Mouse (Mus musculus): ENCODE data around the gene Slc39a11. TPM values are rescaled to one million over a fixed set of nuclear protein-coding genes. Genes with fewer than 3 reads are reported as not detected.

The Slc39a11 gene
- polyA plus RNA-seq, 1 experiment from 2014 or later, result 38.5 TPM

DNA sequence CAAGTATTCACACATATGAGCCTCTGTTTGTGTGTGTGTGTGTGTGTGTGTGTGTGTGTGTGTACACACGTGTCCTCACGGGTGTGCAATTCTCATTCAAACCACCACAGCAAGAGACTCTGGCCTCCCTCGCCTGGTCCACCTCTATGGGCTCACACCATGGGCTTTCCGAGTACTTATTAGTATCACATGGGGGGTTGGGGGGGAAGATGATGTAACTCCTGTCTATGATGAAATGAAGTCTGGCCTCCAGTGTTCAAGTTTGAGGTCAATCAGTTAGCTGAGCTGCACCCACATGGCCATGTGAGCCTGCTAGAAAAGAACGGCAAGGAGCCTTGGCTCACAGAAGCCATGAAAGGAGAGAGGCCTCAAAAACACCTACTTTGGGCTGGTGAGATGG is 16.5 kb downstream of the Slc39a11 start:
- Histone ChIP-seq H3K9me3 (replicated peaks; ENCODE audit: control insufficient read depth, low read length, poor library complexity, severe bottlenecking) (no peaks in the 10 kb centered on the region), H3K4me2 (ENCODE audit: low read length) (no peak overlapping the region), H3K4me3 (ENCODE audit: low read depth, low read length) (no peak overlapping the region), H3K36me3 (ENCODE audit: control insufficient read depth, insufficient read depth, low read length) (no peaks in the 10 kb centered on the region), H3K4me1 (ENCODE audit: control insufficient read depth, insufficient read depth, low read length) (no peaks in the 10 kb centered on the region), H3K27ac (ENCODE audit: low read length) (no peak overlapping the region), H3K27me3 (ENCODE audit: control insufficient read depth, insufficient read depth, low read depth, low read length) (no peaks in the 10 kb centered on the region), H3K9ac (ENCODE audit: low read depth, low read length) (no peak overlapping the region)
- WGBS, result 84% methylated on average over 5 of the region's 5 CpGs
- ATAC-seq, result no peak

DNA sequence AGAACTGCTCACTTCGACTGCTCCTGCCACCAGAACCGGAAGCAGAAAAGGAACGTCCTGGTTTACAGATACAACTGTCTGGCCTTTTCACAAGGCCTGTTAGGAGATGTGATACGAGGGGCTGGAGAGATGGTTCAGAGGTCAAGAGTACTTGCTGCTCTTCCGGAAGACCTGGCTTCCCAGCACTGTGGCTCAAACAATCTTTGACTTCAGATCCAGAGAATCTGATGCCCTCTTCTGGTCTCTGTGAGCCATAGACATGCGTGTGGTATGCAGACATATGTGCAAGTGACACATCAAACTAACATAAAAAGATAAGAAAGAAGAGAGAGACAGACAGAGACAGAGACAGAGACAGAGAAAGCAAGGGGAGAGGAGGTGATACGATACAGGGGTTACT is 17.6 kb downstream of the Slc39a11 start:
- WGBS, result 81% methylated on average over 7 of the region's 7 CpGs
- ATAC-seq, result no peak
- no peaks in the 10 kb centered on the region for H3K4me1 ChIP-seq (ENCODE audit: control insufficient read depth, insufficient read depth, low read length)
- H3K4me2 ChIP-seq (ENCODE audit: low read length), result no peak overlapping the region
- H3K9me3 ChIP-seq (replicated peaks; ENCODE audit: control insufficient read depth, low read length, poor library complexity, severe bottlenecking), result no peaks in the 10 kb centered on the region
- no peaks in the 10 kb centered on the region for H3K36me3 ChIP-seq (ENCODE audit: control insufficient read depth, insufficient read depth, low read length)
- H3K27me3 ChIP-seq (ENCODE audit: control insufficient read depth, insufficient read depth, low read depth, low read length), result no peaks in the 10 kb centered on the region
- no peak overlapping the region for H3K27ac ChIP-seq (ENCODE audit: low read length)
- no peak overlapping the region for H3K4me3 ChIP-seq (ENCODE audit: low read depth, low read length)
- H3K9ac ChIP-seq (ENCODE audit: low read depth, low read length), result no peak overlapping the region

DNA sequence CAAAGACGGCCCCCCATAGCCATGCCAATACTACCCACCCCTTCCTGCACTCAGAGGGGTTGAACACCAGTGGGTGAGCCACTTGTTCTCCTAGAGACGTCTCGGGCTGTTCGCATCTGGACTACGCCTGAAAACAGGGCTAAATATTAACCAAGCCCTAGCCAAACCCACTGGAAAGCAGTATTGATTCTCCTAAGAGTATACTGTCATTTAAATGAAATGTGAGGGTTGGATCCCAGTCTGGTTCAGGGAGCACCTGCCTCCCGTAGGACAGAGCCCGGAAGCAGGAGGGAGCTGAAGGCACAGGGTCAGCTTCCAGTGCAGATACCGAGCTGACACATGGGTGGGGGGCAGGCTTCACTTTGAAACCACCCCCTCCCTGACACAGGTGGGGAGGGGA is 18.0 kb downstream of the Slc39a11 start:
- ATAC-seq, result no peak
- H3K27ac ChIP-seq (ENCODE audit: low read length), result no peak overlapping the region
- H3K4me2 ChIP-seq (ENCODE audit: low read length), result no peak overlapping the region
- H3K36me3 ChIP-seq (ENCODE audit: control insufficient read depth, insufficient read depth, low read length), result no peaks in the 10 kb centered on the region
- H3K9ac ChIP-seq (ENCODE audit: low read depth, low read length), result no peak overlapping the region
- no peak overlapping the region for H3K4me3 ChIP-seq (ENCODE audit: low read depth, low read length)
- no peaks in the 10 kb centered on the region for H3K27me3 ChIP-seq (ENCODE audit: control insufficient read depth, insufficient read depth, low read depth, low read length)
- H3K9me3 ChIP-seq (replicated peaks; ENCODE audit: control insufficient read depth, low read length, poor library complexity, severe bottlenecking), result no peaks in the 10 kb centered on the region
- 81% methylated on average over 8 of the region's 8 CpGs for WGBS
- no peaks in the 10 kb centered on the region for H3K4me1 ChIP-seq (ENCODE audit: control insufficient read depth, insufficient read depth, low read length)

DNA sequence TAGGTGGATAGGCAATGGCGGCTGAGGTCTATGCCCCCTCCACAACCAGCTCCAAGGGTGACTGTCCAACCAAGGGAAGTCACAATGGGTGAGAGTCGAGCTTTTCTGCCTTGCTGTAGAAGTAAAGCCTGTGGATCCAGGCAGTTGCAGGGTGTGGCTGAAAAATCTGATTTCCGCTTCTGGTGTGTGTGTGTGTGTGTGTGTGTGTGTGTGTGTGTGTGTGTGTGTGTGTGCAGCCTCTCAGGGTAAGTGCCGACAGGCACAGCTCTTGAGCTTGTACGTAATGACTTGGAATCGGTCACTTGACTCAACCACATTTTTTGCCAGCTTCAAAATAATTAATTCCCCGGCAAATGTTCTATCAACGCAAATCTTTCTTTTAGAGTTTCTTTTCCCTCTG is 18.6 kb downstream of the Slc39a11 start:
- Histone ChIP-seq H3K4me1 (ENCODE audit: control insufficient read depth, insufficient read depth, low read length) (no peaks in the 10 kb centered on the region), H3K27ac (ENCODE audit: low read length) (no peak overlapping the region), H3K9ac (ENCODE audit: low read depth, low read length) (no peak overlapping the region), H3K9me3 (replicated peaks; ENCODE audit: control insufficient read depth, low read length, poor library complexity, severe bottlenecking) (no peaks in the 10 kb centered on the region), H3K4me3 (ENCODE audit: low read depth, low read length) (no peak overlapping the region), H3K27me3 (ENCODE audit: control insufficient read depth, insufficient read depth, low read depth, low read length) (no peaks in the 10 kb centered on the region), H3K36me3 (ENCODE audit: control insufficient read depth, insufficient read depth, low read length) (no peaks in the 10 kb centered on the region), H3K4me2 (ENCODE audit: low read length) (no peak overlapping the region)
- no peak for ATAC-seq
- WGBS, result 82% methylated on average over 8 of the region's 8 CpGs

DNA sequence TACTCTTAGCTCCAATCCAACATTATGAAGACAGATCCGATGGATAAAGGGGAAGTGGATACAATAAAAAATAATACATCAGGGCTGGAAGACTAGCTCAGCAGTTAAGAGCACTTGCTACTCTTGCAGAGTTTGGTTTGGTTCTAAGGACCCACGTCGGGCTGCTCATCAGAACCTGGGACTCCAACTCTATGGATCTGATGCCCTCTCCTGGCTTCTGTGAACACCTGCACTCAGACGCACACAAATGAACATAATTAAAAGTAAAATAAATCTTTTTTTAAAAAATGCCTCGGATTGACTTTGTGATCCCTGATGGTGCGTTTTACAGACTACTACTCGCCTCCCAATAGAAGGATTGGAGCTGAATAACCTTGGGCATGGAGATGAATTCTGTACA is 19.2 kb downstream of the Slc39a11 start:
- Histone ChIP-seq H3K27ac (ENCODE audit: low read length) (no peak overlapping the region), H3K27me3 (ENCODE audit: control insufficient read depth, insufficient read depth, low read depth, low read length) (no peaks in the 10 kb centered on the region), H3K4me3 (ENCODE audit: low read depth, low read length) (no peak overlapping the region), H3K9me3 (replicated peaks; ENCODE audit: control insufficient read depth, low read length, poor library complexity, severe bottlenecking) (no peaks in the 10 kb centered on the region), H3K4me2 (ENCODE audit: low read length) (no peak overlapping the region), H3K4me1 (ENCODE audit: control insufficient read depth, insufficient read depth, low read length) (no peaks in the 10 kb centered on the region), H3K9ac (ENCODE audit: low read depth, low read length) (no peak overlapping the region), H3K36me3 (ENCODE audit: control insufficient read depth, insufficient read depth, low read length) (no peaks in the 10 kb centered on the region)
- ATAC-seq, result no peak
- 62% methylated on average over 7 of the region's 7 CpGs for WGBS

DNA sequence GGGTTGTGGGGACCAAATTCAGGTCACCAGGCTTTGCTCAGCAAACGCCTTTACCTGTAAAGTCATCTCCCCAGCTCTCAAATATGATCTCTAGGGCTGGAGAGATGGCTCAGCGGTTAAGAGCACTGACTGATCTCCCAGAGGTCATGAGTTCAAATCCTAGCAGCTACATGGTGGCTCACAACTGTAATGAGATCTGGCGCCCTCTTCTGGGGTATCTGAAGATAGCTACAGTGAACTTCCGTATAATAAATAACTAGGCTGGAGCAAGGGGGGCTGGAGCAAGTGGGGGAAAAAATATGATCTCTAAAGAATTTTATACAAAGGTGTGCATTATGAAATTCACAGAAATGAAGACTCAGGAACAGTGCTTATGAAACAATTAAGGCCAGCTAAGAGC is 22.1 kb downstream of the Slc39a11 start:
- Histone ChIP-seq H3K27ac (ENCODE audit: low read length) (no peak overlapping the region), H3K9ac (ENCODE audit: low read depth, low read length) (no peak overlapping the region), H3K9me3 (replicated peaks; ENCODE audit: control insufficient read depth, low read length, poor library complexity, severe bottlenecking) (no peaks in the 10 kb centered on the region), H3K36me3 (ENCODE audit: control insufficient read depth, insufficient read depth, low read length) (peaks cover 9% of the 10 kb centered on the region), H3K27me3 (ENCODE audit: control insufficient read depth, insufficient read depth, low read depth, low read length) (no peaks in the 10 kb centered on the region), H3K4me3 (ENCODE audit: low read depth, low read length) (no peak overlapping the region), H3K4me2 (ENCODE audit: low read length) (no peak overlapping the region), H3K4me1 (ENCODE audit: control insufficient read depth, insufficient read depth, low read length) (no peaks in the 10 kb centered on the region)
- no peak for ATAC-seq
- 48% methylated on average over 4 of the region's 4 CpGs for WGBS

DNA sequence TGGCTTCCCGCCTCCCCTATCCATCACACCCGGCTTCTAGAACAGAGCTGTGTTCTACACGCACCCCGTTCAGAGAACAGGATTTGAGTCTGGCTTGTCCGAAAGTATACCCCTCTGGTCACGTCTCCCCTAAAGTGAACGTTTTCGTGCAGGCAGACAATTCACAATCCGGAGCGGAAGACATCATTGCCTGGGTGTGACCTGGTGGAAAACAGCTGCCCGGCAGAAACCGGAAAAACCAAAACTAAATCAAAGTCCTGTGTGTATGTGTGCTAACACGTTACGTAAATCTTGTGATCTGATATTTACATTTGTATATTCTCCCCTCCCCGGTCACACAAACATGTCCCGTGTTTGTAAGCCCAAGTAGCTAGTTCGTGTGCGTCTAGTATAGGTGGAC is 24.4 kb downstream of the Slc39a11 start:
- 96% methylated on average over 18 of the region's 18 CpGs for WGBS
- no peak for ATAC-seq

DNA sequence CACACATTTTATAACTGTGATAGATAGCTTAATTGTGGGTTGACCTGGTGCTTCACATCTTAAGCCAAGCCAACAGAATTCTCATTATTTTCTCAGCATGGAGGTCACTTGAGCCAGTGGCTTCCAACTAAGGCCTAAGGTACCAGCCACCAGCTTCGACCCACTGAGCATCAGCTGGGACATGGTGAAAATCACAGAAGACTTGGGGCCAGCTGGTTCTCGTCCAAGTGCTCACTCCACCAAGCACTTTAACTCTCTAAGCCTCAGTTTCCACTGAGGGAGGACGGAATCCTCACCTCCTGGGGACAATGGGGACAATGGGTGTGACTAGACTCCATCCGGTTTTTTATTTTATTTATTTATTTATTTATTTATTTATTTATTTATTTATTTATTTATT is 27.9 kb downstream of the Slc39a11 start:
- WGBS, result 89% methylated on average over 4 of the region's 4 CpGs
- no peak overlapping the region for H3K9ac ChIP-seq (ENCODE audit: low read depth, low read length)
- H3K4me3 ChIP-seq (ENCODE audit: low read depth, low read length), result no peak overlapping the region
- peaks cover 9% of the 10 kb centered on the region for H3K36me3 ChIP-seq (ENCODE audit: control insufficient read depth, insufficient read depth, low read length)
- H3K9me3 ChIP-seq (replicated peaks; ENCODE audit: control insufficient read depth, low read length, poor library complexity, severe bottlenecking), result no peaks in the 10 kb centered on the region
- H3K4me1 ChIP-seq (ENCODE audit: control insufficient read depth, insufficient read depth, low read length), result peaks cover 25% of the 10 kb centered on the region
- H3K27ac ChIP-seq (ENCODE audit: low read length), result no peak overlapping the region
- ATAC-seq, result no peak
- peaks cover 16% of the 10 kb centered on the region for H3K27me3 ChIP-seq (ENCODE audit: control insufficient read depth, insufficient read depth, low read depth, low read length)
- no peak overlapping the region; the same call in 1 of the 2 replicates for H3K4me2 ChIP-seq (ENCODE audit: low read length)

More for the DNA sequence above, 24.4 kb downstream of the Slc39a11 start:
- Histone ChIP-seq H3K4me1 (ENCODE audit: control insufficient read depth, insufficient read depth, low read length) (peaks cover 6% of the 10 kb centered on the region), H3K27ac (ENCODE audit: low read length) (no peak overlapping the region), H3K9me3 (replicated peaks; ENCODE audit: control insufficient read depth, low read length, poor library complexity, severe bottlenecking) (no peaks in the 10 kb centered on the region), H3K36me3 (ENCODE audit: control insufficient read depth, insufficient read depth, low read length) (peaks cover 9% of the 10 kb centered on the region), H3K9ac (ENCODE audit: low read depth, low read length) (no peak overlapping the region), H3K27me3 (ENCODE audit: control insufficient read depth, insufficient read depth, low read depth, low read length) (peaks cover 12% of the 10 kb centered on the region), H3K4me2 (ENCODE audit: low read length) (no peak overlapping the region), H3K4me3 (ENCODE audit: low read depth, low read length) (no peak overlapping the region)

DNA sequence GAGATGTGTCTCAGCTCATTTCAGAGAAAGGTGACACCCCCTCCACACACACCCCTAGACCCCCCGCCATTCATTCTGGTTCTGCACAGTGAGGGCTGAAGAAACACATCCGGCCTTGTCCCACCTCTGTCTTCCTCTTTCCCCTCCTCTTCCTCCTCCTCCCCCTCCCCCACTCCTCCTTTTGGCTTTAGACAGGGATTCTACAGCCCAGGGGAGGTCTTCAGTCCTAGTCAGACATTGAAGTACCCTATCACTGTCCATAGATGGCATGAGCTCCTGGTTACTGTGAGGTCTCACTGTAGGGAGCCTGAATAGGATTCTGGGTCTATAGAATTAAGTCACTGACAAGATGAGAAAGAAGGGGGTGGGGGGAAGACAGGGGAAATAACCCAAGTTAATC is 28.9 kb downstream of the Slc39a11 start:
- peaks cover 9% of the 10 kb centered on the region for H3K36me3 ChIP-seq (ENCODE audit: control insufficient read depth, insufficient read depth, low read length)
- no peak for ATAC-seq
- peak overlapping the region; percentile 90 for H3K4me2 ChIP-seq (ENCODE audit: low read length)
- peak overlapping the region; percentile 64 for H3K4me3 ChIP-seq (ENCODE audit: low read depth, low read length)
- H3K27me3 ChIP-seq (ENCODE audit: control insufficient read depth, insufficient read depth, low read depth, low read length), result peaks cover 16% of the 10 kb centered on the region
- WGBS, result 48% methylated on average over 2 of the region's 2 CpGs
- H3K27ac ChIP-seq (ENCODE audit: low read length), result no peak overlapping the region
- no peaks in the 10 kb centered on the region for H3K9me3 ChIP-seq (replicated peaks; ENCODE audit: control insufficient read depth, low read length, poor library complexity, severe bottlenecking)
- 0 out of 2 replicates have a peak overlapping the region, but pooled peaks have one; percentile 5 for H3K9ac ChIP-seq (ENCODE audit: low read depth, low read length)
- H3K4me1 ChIP-seq (ENCODE audit: control insufficient read depth, insufficient read depth, low read length), result peaks cover 25% of the 10 kb centered on the region

Data from midbrain, embryonic 16.5 days (tissue).